Mouse (Mus musculus): ENCODE results near the gene Vmn1r79.
"Not testable (repeated sequence)": the region's sequence is repeated elsewhere in the genome, so short reads cannot be mapped to it uniquely, and the experiment has no call there.

Vmn1r79 gene

GRCm38 (mm10) chr7:12170979-12171378 is at the start of gene Vmn1r79:
TSS of gene Vmn1r79 (plus strand) at chr7:12171279.
- not testable (repeated sequence) for DNase-seq (ENCODE audit: low spot score)

GRCm38 (mm10) chr7:12149957-12150356 is 21.1 kb upstream of the Vmn1r79 start, which contains the start of gene Vmn1r78:
TSS of gene Vmn1r78 (plus strand) at chr7:12150257.
- DNase-seq (ENCODE audit: low spot score) = no peak

GRCm38 (mm10) chr7:12156463-12156862 is 14.6 kb upstream of the Vmn1r79 start:
- not testable (repeated sequence) for DNase-seq (ENCODE audit: low spot score)

- not testable (repeated sequence) for DNase-seq (ENCODE audit: low spot score)
Measured at GRCm38 (mm10) chr7:12172926-12173325, 1.8 kb downstream of the Vmn1r79 start.

GRCm38 (mm10) chr7:12188986-12189385 is 17.9 kb downstream of the Vmn1r79 start, which contains the start of gene Vmn1r80:
TSS of gene Vmn1r80 (plus strand) at chr7:12189286.
- no peak for DNase-seq (ENCODE audit: low spot score)

- no peak for DNase-seq (ENCODE audit: low spot score)
Measured at GRCm38 (mm10) chr7:12204141-12204540, 33.1 kb downstream of the Vmn1r79 start.
